Mouse (Mus musculus): Measurements from ENCODE around the gene Nfkbib. TPM values are rescaled to one million over a fixed set of nuclear protein-coding genes. Genes with fewer than 3 reads are reported as not detected.

The Nfkbib gene
- polyA plus RNA-seq, 1 experiment from 2014 or later: 62.1 TPM

- Histone ChIP-seq H3K27ac (ENCODE audit: low read length) (no peak overlapping the region), H3K9me3 (ENCODE audit: control insufficient read depth, low read length) (no peaks in the 10 kb centered on the region), H3K36me3 (ENCODE audit: control insufficient read depth, insufficient read depth) (no peaks in the 10 kb centered on the region), H3K4me3 (replicated peaks; ENCODE audit: low read length) (no peak overlapping the region), H3K9ac (replicated peaks; ENCODE audit: low read depth, low read length) (no peak overlapping the region), H3K4me2 (ENCODE audit: low read length) (no peak overlapping the region), H3K27me3 (replicated peaks; ENCODE audit: control insufficient read depth, insufficient read depth, low read length) (no peaks in the 10 kb centered on the region), H3K4me1 (replicated peaks; ENCODE audit: control insufficient read depth, insufficient read depth, low read length) (peaks cover 10% of the 10 kb centered on the region)
- ATAC-seq: no peak
- WGBS: 87% methylated on average over 10 of the region's 10 CpGs
Measured at GRCm38 (mm10) chr7:28717726-28718125, 49.6 kb downstream of the Nfkbib start.

- Histone ChIP-seq H3K4me1 (replicated peaks; ENCODE audit: control insufficient read depth, insufficient read depth, low read length) (peaks cover 10% of the 10 kb centered on the region), H3K27me3 (replicated peaks; ENCODE audit: control insufficient read depth, insufficient read depth, low read length) (no peaks in the 10 kb centered on the region), H3K4me2 (ENCODE audit: low read length) (peak within 1 kb of the TSS; percentile 89), H3K27ac (ENCODE audit: low read length) (no peak within 1 kb of the TSS), H3K9me3 (ENCODE audit: control insufficient read depth, low read length) (no peaks in the 10 kb centered on the region), H3K4me3 (replicated peaks; ENCODE audit: low read length) (peak within 1 kb of the TSS; percentile 50), H3K36me3 (ENCODE audit: control insufficient read depth, insufficient read depth) (no peaks in the 10 kb centered on the region), H3K9ac (replicated peaks; ENCODE audit: low read depth, low read length) (peak within 1 kb of the TSS; percentile 68)
- 2% methylated on average over 36 of the region's 36 CpGs for WGBS
- peak; percentile 52 for ATAC-seq
Measured at GRCm38 (mm10) chr7:28716590-28717281, 50.6 kb downstream of the Nfkbib start, which contains the start of gene Fbxo17. Gene Fbxo17 (plus strand): TSS chr7:28716804.

GRCm38 (mm10) chr7:28715598-28715997 is 51.7 kb downstream of the Nfkbib start:
- no peak overlapping the region for H3K4me2 ChIP-seq (ENCODE audit: low read length)
- H3K4me1 ChIP-seq (replicated peaks; ENCODE audit: control insufficient read depth, insufficient read depth, low read length): peaks cover 10% of the 10 kb centered on the region
- ATAC-seq: no peak
- H3K36me3 ChIP-seq (ENCODE audit: control insufficient read depth, insufficient read depth): no peaks in the 10 kb centered on the region
- no peak overlapping the region for H3K9ac ChIP-seq (replicated peaks; ENCODE audit: low read depth, low read length)
- WGBS: 97% methylated on average over 2 of the region's 2 CpGs
- no peaks in the 10 kb centered on the region for H3K27me3 ChIP-seq (replicated peaks; ENCODE audit: control insufficient read depth, insufficient read depth, low read length)
- H3K9me3 ChIP-seq (ENCODE audit: control insufficient read depth, low read length): no peaks in the 10 kb centered on the region
- no peak overlapping the region for H3K27ac ChIP-seq (ENCODE audit: low read length)
- no peak overlapping the region for H3K4me3 ChIP-seq (replicated peaks; ENCODE audit: low read length)

- no peak overlapping the region for H3K27ac ChIP-seq (ENCODE audit: low read length)
- no peak for ATAC-seq
- H3K27me3 ChIP-seq (replicated peaks; ENCODE audit: control insufficient read depth, insufficient read depth, low read length): no peaks in the 10 kb centered on the region
- no peak overlapping the region for H3K4me2 ChIP-seq (ENCODE audit: low read length)
- no peak overlapping the region for H3K9ac ChIP-seq (replicated peaks; ENCODE audit: low read depth, low read length)
- no peak overlapping the region for H3K4me3 ChIP-seq (replicated peaks; ENCODE audit: low read length)
- H3K36me3 ChIP-seq (ENCODE audit: control insufficient read depth, insufficient read depth): no peaks in the 10 kb centered on the region
- WGBS: 82% methylated on average over 5 of the region's 5 CpGs
- H3K9me3 ChIP-seq (ENCODE audit: control insufficient read depth, low read length): no peaks in the 10 kb centered on the region
- H3K4me1 ChIP-seq (replicated peaks; ENCODE audit: control insufficient read depth, insufficient read depth, low read length): peaks cover 10% of the 10 kb centered on the region
Measured at GRCm38 (mm10) chr7:28714667-28715066, 52.6 kb downstream of the Nfkbib start.

GRCm38 (mm10) chr7:28710962-28711361 is 56.4 kb downstream of the Nfkbib start:
- no peak overlapping the region for H3K4me2 ChIP-seq (ENCODE audit: low read length)
- no peak overlapping the region for H3K27ac ChIP-seq (ENCODE audit: low read length)
- no peak for ATAC-seq
- no peak overlapping the region for H3K4me3 ChIP-seq (replicated peaks; ENCODE audit: low read length)
- H3K9me3 ChIP-seq (ENCODE audit: control insufficient read depth, low read length): no peaks in the 10 kb centered on the region
- no peak overlapping the region for H3K9ac ChIP-seq (replicated peaks; ENCODE audit: low read depth, low read length)
- 64% methylated on average over 3 of the region's 3 CpGs for WGBS
- no peaks in the 10 kb centered on the region for H3K4me1 ChIP-seq (replicated peaks; ENCODE audit: control insufficient read depth, insufficient read depth, low read length)
- H3K27me3 ChIP-seq (replicated peaks; ENCODE audit: control insufficient read depth, insufficient read depth, low read length): no peaks in the 10 kb centered on the region
- H3K36me3 ChIP-seq (ENCODE audit: control insufficient read depth, insufficient read depth): no peaks in the 10 kb centered on the region

- Histone ChIP-seq H3K4me3 (replicated peaks; ENCODE audit: low read length) (no peak overlapping the region), H3K27ac (ENCODE audit: low read length) (no peak overlapping the region), H3K36me3 (ENCODE audit: control insufficient read depth, insufficient read depth) (no peaks in the 10 kb centered on the region), H3K27me3 (replicated peaks; ENCODE audit: control insufficient read depth, insufficient read depth, low read length) (no peaks in the 10 kb centered on the region), H3K9me3 (ENCODE audit: control insufficient read depth, low read length) (no peaks in the 10 kb centered on the region), H3K4me2 (ENCODE audit: low read length) (no peak overlapping the region), H3K4me1 (replicated peaks; ENCODE audit: control insufficient read depth, insufficient read depth, low read length) (no peaks in the 10 kb centered on the region), H3K9ac (replicated peaks; ENCODE audit: low read depth, low read length) (no peak overlapping the region)
- ATAC-seq: no peak
Measured at GRCm38 (mm10) chr7:28709454-28709853, 57.9 kb downstream of the Nfkbib start.

Other genes starting within 250 kb of the Nfkbib start
- gene Ifnl3, start 244.7 kb downstream of the Nfkbib start, polyA plus RNA-seq (2015; fragmentation: Nextera tagmentation; extraction: Ambion mirVana): not detected in 2 replicates
- gene Sycn, start 226.6 kb downstream of the Nfkbib start, polyA plus RNA-seq (2015; fragmentation: Nextera tagmentation; extraction: Ambion mirVana): not detected in 2 replicates
- not detected in 2 replicates for gene Nccrp1, start 220.3 kb downstream of the Nfkbib start, polyA plus RNA-seq (2015; fragmentation: Nextera tagmentation; extraction: Ambion mirVana)
- 25.3 and 26.3 TPM in 2 replicates for gene Samd4b, start 169.4 kb downstream of the Nfkbib start, polyA plus RNA-seq (2015; fragmentation: Nextera tagmentation; extraction: Ambion mirVana)
- gene Pak4, start 169.3 kb downstream of the Nfkbib start, polyA plus RNA-seq (2015; fragmentation: Nextera tagmentation; extraction: Ambion mirVana): 25.5 and 26.7 TPM in 2 replicates
- gene Acp7, start 136.2 kb downstream of the Nfkbib start, polyA plus RNA-seq (2015; fragmentation: Nextera tagmentation; extraction: Ambion mirVana): not detected in 2 replicates
- gene Fbxo27, start 74.7 kb downstream of the Nfkbib start, polyA plus RNA-seq (2015; fragmentation: Nextera tagmentation; extraction: Ambion mirVana): 6.3 and 11.1 TPM in 2 replicates
- 3.3 and 4.2 TPM in 2 replicates for gene Fbxo17, start 50.7 kb downstream of the Nfkbib start, polyA plus RNA-seq (2015; fragmentation: Nextera tagmentation; extraction: Ambion mirVana)
- gene Mrps12, start 25.7 kb downstream of the Nfkbib start, polyA plus RNA-seq (2015; fragmentation: Nextera tagmentation; extraction: Ambion mirVana): 105 and 111 TPM in 2 replicates
- 16.9 and 17.2 TPM in 2 replicates for gene Sars2, start 25.5 kb downstream of the Nfkbib start, polyA plus RNA-seq (2015; fragmentation: Nextera tagmentation; extraction: Ambion mirVana)
- not detected in 2 replicates for gene Ccer2, start 11.3 kb downstream of the Nfkbib start, polyA plus RNA-seq (2015; fragmentation: Nextera tagmentation; extraction: Ambion mirVana)
- 107 and 122 TPM in 2 replicates for gene Sirt2, start 777 bp downstream of the Nfkbib start, polyA plus RNA-seq (2015; fragmentation: Nextera tagmentation; extraction: Ambion mirVana)
- gene Rinl, start 21.5 kb upstream of the Nfkbib start, polyA plus RNA-seq (2015; fragmentation: Nextera tagmentation; extraction: Ambion mirVana): 1.2 and 1.3 TPM in 2 replicates
- gene Hnrnpl, start 41.0 kb upstream of the Nfkbib start, polyA plus RNA-seq (2015; fragmentation: Nextera tagmentation; extraction: Ambion mirVana): 185 and 203 TPM in 2 replicates
- gene Ech1, start 57.7 kb upstream of the Nfkbib start, polyA plus RNA-seq (2015; fragmentation: Nextera tagmentation; extraction: Ambion mirVana): 87.1 and 97.7 TPM in 2 replicates
- gene Lgals4, start 66.3 kb upstream of the Nfkbib start, polyA plus RNA-seq (2015; fragmentation: Nextera tagmentation; extraction: Ambion mirVana): 5.2 and 5.7 TPM in 2 replicates
- 1.7 and 2.9 TPM in 2 replicates for gene Lgals7, start 96.3 kb upstream of the Nfkbib start, polyA plus RNA-seq (2015; fragmentation: Nextera tagmentation; extraction: Ambion mirVana)
- 0.27 and 0.81 TPM in 2 replicates for gene Capn12, start 113.9 kb upstream of the Nfkbib start, polyA plus RNA-seq (2015; fragmentation: Nextera tagmentation; extraction: Ambion mirVana)
- 150 and 155 TPM in 2 replicates for gene Actn4, start 194.8 kb upstream of the Nfkbib start, polyA plus RNA-seq (2015; fragmentation: Nextera tagmentation; extraction: Ambion mirVana)
- 296 and 297 TPM in 2 replicates for gene Eif3k, start 214.4 kb upstream of the Nfkbib start, polyA plus RNA-seq (2015; fragmentation: Nextera tagmentation; extraction: Ambion mirVana)
- 6.7 and 10.0 TPM in 2 replicates for gene Map4k1, start 214.5 kb upstream of the Nfkbib start, polyA plus RNA-seq (2015; fragmentation: Nextera tagmentation; extraction: Ambion mirVana)

All from forebrain, embryonic 16.5 days (tissue).